Mouse (Mus musculus): ENCODE data around the gene Mrpl28. TPM values are rescaled to one million over a fixed set of nuclear protein-coding genes. Genes with fewer than 3 reads are reported as not detected.
"Not testable (repeated sequence)": the region's sequence is repeated elsewhere in the genome, so short reads cannot be mapped to it uniquely, and the experiment has no call there.

The Mrpl28 gene
- 208 and 218 TPM in 2 replicates for polyA plus RNA-seq (2016; fragmentation: Nextera tagmentation; extraction: Ambion mirVana)

DNA sequence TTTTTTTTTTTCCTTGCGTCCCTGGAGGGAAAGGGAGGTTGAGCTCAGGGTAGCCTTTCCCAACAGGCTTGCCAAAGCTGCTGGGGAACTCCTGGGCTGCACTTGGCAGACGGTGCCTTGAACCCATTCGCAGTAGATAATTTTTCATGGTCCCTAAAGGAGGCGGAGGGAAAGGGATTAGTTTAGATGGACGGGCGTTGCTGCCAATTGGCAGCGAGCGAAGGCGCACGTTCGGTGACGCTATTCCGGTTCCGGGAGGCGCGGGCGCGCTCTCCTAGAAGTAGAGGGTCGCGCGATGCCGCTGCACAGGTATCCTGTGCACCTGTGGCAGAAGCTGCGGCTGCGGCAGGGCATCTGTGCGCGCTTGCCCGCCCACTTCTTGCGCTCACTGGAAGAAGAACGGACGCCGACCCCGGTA, at the start of gene Mrpl28:
Gene Mrpl28 (plus strand): TSS at position 234 of the 418 bp plus-strand sequence.
- WGBS: under 1% methylated on average over 32 of the region's 32 CpGs
- peak; percentile 95 for ATAC-seq (ENCODE audit: low FRiP score)
- Histone ChIP-seq H3K9me3 (no peaks in the 10 kb centered on the region), H3K4me3 (replicated peaks) (peak within 1 kb of the TSS; percentile 86), H3K4me1 (peaks cover 16% of the 10 kb centered on the region), H3K27me3 (peaks cover 14% of the 10 kb centered on the region), H3K9ac (peak within 1 kb of the TSS; percentile 85), H3K4me2 (peak within 1 kb of the TSS; percentile 78), H3K27ac (no peak within 1 kb of the TSS), H3K36me3 (replicated peaks) (peaks cover 32% of the 10 kb centered on the region)

DNA sequence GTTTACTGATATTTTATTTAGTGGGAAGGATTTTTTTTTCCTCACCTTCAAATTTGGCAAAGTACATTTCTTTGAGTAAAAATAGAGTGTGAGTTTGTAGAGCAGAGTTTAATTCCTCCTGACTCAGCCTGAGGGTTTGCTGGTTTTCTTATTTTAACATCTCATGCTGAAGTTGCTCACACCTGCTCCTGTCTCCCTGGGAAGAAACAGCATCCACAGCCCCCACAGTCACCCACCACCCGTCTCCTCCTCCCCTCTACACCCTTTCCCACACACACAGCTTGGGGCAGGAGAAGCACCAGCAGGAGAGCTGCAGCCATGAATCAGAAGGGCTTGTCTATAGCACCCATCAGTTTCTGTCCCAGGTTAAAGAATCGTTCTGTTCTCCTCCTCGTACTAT, 48.1 kb upstream of the Mrpl28 start:
- no peaks in the 10 kb centered on the region for H3K36me3 ChIP-seq (replicated peaks)
- no peak overlapping the region for H3K27ac ChIP-seq
- no peak overlapping the region for H3K4me2 ChIP-seq
- peaks cover 16% of the 10 kb centered on the region for H3K27me3 ChIP-seq
- H3K9me3 ChIP-seq: no peaks in the 10 kb centered on the region
- no peaks in the 10 kb centered on the region for H3K4me1 ChIP-seq
- no peak overlapping the region for H3K9ac ChIP-seq
- 71% methylated on average over 3 of the region's 3 CpGs for WGBS
- no peak for ATAC-seq (ENCODE audit: low FRiP score)
- H3K4me3 ChIP-seq (replicated peaks): no peak overlapping the region

DNA sequence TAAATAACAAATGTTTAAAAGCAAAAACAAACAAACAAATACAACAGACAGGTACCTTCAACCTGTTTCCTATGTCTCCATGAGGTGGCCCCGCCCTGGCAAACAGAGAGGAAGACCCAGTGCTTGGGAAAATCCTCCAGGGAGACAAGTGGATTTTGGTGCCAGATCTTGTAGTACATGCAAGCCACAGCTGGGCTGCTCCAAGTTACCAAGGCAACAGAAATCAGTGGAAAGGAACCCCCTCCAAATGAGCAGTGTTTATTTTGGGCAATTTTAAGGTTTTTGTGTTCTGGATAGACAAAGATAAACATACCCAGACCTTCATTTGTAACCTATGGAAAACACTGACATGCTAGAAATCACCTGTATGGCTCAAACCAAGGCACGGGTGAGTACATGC, 44.4 kb upstream of the Mrpl28 start:
- H3K4me3 ChIP-seq (replicated peaks): no peak overlapping the region
- no peaks in the 10 kb centered on the region for H3K4me1 ChIP-seq
- ATAC-seq (ENCODE audit: low FRiP score): no peak
- WGBS: 78% methylated on average over 2 of the region's 2 CpGs
- H3K36me3 ChIP-seq (replicated peaks): no peaks in the 10 kb centered on the region; the same call in 1 of the 2 replicates
- H3K4me2 ChIP-seq: no peak overlapping the region
- peaks cover 5% of the 10 kb centered on the region; the same call in 1 of the 2 replicates for H3K27me3 ChIP-seq
- no peak overlapping the region for H3K9ac ChIP-seq
- H3K9me3 ChIP-seq: no peaks in the 10 kb centered on the region
- no peak overlapping the region for H3K27ac ChIP-seq

DNA sequence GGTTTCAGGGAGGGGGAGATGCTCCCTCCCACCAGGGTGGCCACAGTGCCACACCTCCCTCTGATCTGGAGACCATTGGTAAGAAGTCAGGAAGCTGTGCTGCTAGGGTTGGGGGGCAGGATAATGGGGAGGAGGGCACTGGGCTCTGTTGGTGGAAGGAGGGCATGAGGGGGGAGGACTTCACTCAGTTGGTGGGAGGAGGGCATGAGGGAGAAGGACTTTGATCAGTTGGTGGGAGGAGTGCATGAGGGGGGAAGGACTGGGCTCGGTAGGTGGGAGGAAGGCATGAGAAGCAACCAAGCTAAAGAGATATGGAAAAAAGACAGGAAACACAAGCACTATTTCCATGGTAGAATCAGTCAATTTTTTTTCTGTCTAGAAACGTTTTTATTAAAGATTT, 42.4 kb upstream of the Mrpl28 start:
- Histone ChIP-seq H3K4me3 (replicated peaks) (no peak overlapping the region), H3K4me2 (no peak overlapping the region), H3K27ac (no peak overlapping the region), H3K36me3 (replicated peaks) (no peaks in the 10 kb centered on the region; the same call in 1 of the 2 replicates), H3K27me3 (peaks cover 5% of the 10 kb centered on the region; the same call in 1 of the 2 replicates), H3K9me3 (no peaks in the 10 kb centered on the region), H3K9ac (no peak overlapping the region), H3K4me1 (no peaks in the 10 kb centered on the region)
- WGBS: 46% methylated on average over 2 of the region's 2 CpGs
- no peak for ATAC-seq (ENCODE audit: low FRiP score)

DNA sequence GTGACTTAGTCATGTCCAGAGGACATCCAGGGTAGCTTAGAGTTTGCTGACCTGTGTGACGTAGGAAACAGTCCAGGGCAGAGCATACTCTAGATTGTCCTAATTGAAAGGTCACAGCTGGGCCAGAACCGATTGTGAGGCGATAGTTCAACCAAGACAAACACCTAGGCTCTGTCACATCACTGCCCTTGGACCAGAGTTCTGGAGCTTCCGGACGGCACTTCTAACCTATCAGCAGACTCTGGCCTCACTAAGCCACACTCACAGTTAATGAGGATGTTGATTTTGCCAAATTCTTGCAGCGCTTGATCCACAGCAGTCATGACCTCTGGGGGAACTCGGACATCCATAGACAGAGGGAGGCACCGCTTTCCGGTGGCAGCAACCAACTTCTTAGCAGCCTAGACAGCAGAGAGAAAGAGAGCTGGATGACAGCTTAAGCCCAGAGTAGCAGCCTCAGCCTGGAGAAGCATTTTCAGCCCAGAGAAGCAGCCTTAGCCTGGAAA, 36.2 kb upstream of the Mrpl28 start:
- Histone ChIP-seq H3K4me2 (no peak overlapping the region), H3K27me3 (no peaks in the 10 kb centered on the region), H3K4me1 (0 out of 2 replicates have a peak, but pooled peaks cover 8% of the 10 kb centered on the region), H3K9ac (no peak overlapping the region), H3K9me3 (no peaks in the 10 kb centered on the region), H3K36me3 (replicated peaks) (peaks cover 7% of the 10 kb centered on the region; the same call in 1 of the 2 replicates), H3K4me3 (replicated peaks) (no peak overlapping the region), H3K27ac (no peak overlapping the region)
- WGBS: 95% methylated on average over 9 of the region's 9 CpGs
- ATAC-seq (ENCODE audit: low FRiP score): no peak

DNA sequence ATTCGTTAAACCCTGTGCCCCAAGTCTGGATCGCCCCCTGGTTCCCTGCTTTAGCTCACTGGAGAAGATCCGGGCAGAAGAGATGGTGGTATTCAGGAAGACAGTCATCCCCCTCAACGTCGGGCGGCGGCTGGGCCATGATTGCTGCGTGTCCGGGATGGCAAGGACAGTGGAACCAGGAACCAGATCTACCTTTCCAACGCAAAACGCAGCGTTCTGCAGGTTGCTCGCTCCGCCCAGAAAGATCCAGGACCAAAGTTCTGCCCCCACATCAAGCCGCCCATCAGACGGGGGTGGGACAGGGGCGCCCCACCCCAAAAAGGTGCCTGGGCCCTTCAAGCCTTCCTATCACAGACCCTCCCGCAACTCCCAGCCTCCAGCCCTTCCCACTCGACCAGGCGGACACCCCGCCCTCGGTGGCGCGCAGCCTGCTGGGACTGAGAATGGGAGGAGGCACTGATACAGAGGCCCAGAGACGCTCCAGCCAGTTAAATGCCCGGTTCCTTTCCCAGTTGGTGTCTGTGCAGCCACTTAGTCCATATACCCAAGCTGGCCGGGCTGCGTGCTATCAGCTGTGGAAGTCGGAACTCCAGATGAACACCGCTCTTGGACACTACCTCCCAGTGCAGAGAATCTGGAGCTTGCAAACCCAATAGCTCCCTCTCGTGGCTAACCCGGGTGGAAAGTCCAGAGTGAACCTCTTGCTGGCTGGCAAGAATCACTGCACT, 33.2 kb upstream of the Mrpl28 start, which contains the start of gene Decr2:
Gene Decr2 (minus strand): TSS at position 433 of the 728 bp plus-strand sequence.
- Histone ChIP-seq H3K4me1 (peaks cover 20% of the 10 kb centered on the region), H3K9me3 (no peaks in the 10 kb centered on the region), H3K27me3 (no peaks in the 10 kb centered on the region), H3K4me3 (replicated peaks) (peak within 1 kb of the TSS; percentile 54), H3K4me2 (peak within 1 kb of the TSS; percentile 88), H3K36me3 (replicated peaks) (peaks cover 18% of the 10 kb centered on the region; the same call in 1 of the 2 replicates), H3K9ac (peak within 1 kb of the TSS; percentile 65), H3K27ac (peak within 1 kb of the TSS; percentile 80)
- ATAC-seq (ENCODE audit: low FRiP score): peak; percentile 87
- 3% methylated on average over 32 of the region's 32 CpGs for WGBS

DNA sequence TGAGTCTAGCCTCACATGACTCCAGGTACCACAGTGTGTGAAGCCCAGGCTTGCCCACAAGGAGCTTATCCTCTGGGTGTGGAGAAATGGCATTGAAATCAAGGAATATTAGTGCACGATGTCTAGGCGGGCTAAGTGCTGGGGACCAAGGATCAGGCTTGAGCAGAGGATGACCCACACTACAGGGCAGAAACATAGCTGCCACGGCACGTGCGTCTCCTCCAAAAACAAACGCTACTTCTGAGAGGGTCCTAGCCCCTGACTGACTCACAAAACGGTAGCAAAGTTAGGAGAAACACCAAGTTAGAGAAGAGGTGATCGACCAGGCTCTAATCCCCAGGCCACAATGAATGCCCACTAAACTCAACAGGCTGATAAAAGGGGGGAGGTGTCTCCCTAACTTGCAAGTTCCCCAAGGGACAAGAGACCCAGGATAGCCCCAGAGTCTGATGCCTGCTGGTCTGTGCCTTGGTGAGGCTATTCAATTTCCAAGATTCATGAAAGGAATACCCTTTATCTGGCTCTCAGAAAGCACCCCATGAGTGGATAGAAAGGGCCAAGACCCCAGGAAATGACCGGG, 28.7 kb upstream of the Mrpl28 start:
- Histone ChIP-seq H3K4me1 (peaks cover 24% of the 10 kb centered on the region), H3K36me3 (replicated peaks) (peaks cover 15% of the 10 kb centered on the region; the same call in 1 of the 2 replicates), H3K27me3 (no peaks in the 10 kb centered on the region), H3K4me3 (replicated peaks) (peak overlapping the region; percentile 54), H3K4me2 (peak overlapping the region; percentile 77), H3K9ac (peak overlapping the region; percentile 76), H3K27ac (peak overlapping the region; percentile 67; the same call in 1 of the 2 replicates), H3K9me3 (no peaks in the 10 kb centered on the region)
- WGBS: 21% methylated on average over 9 of the region's 9 CpGs
- peak; percentile 18; the same call in 1 of the 2 replicates for ATAC-seq (ENCODE audit: low FRiP score)

DNA sequence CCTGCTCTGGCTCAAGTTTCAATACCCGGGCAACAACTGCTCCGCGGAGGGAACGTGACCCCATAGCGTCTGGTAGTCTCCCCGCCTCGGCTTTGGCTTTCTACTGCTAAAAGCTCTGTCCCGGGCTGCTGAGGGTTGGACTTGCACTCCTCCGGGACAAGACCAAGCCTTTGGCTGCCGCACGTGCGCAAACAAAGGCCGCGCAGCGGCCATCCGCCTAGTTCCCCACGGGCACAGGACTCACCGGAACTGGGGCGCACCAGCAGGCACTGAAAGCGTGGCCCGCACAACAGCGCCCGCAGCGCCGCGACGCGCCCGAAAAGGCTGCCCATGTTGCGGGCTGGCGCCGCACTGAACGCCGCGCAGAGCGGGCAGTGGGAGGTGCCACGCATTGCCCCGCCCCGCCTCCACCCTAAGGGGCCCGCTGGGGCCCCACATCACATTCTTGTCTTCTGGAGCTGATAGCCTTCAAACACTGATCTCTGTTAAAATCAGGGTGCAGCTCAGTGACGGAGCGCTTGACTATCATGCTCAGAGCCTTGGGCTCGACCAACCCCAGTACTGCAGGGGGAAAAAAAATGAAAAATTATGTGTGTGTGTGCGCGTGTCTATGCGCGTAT, 28.1 kb upstream of the Mrpl28 start, which contains the start of gene Nme4:
Gene Nme4 (minus strand): TSS at position 482 of the 620 bp plus-strand sequence.
- 4% methylated on average over 47 of the region's 47 CpGs for WGBS

DNA sequence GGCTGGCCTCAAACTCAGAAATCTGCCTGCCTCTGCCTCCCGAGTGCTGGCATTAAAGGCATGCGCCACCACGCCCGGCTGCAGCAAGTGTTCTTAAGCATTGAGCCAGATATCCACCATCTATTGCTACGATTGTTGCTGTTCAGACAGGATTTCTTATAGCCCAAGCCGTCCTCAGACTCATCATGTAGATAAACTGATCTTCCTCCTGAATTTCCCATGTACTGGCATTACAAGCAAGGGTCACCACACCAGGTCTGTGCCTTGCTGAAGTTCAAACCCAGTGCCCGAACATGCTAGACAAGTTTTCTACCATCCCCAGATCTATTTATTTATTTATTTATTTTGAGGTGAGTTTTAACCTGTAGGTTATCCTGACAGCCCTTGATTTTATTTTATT, 24.8 kb upstream of the Mrpl28 start:
- Histone ChIP-seq H3K27ac (no peak overlapping the region), H3K9me3 (no peaks in the 10 kb centered on the region), H3K4me1 (peaks cover 18% of the 10 kb centered on the region), H3K4me3 (replicated peaks) (no peak overlapping the region), H3K4me2 (no peak overlapping the region), H3K36me3 (replicated peaks) (0 out of 2 replicates have a peak, but pooled peaks cover 3% of the 10 kb centered on the region), H3K27me3 (no peaks in the 10 kb centered on the region), H3K9ac (no peak overlapping the region)
- no peak for ATAC-seq (ENCODE audit: low FRiP score)
- WGBS: 94% methylated on average over 7 of the region's 7 CpGs

More for the DNA sequence above, 28.1 kb upstream of the Mrpl28 start, which contains the start of gene Nme4:
- Histone ChIP-seq H3K4me2 (peak within 1 kb of the TSS; percentile 77), H3K27me3 (no peaks in the 10 kb centered on the region), H3K27ac (peak within 1 kb of the TSS; percentile 67), H3K4me3 (replicated peaks) (peak within 1 kb of the TSS; percentile 54), H3K9ac (peak within 1 kb of the TSS; percentile 76), H3K9me3 (no peaks in the 10 kb centered on the region), H3K36me3 (replicated peaks) (peaks cover 15% of the 10 kb centered on the region; the same call in 1 of the 2 replicates), H3K4me1 (peaks cover 18% of the 10 kb centered on the region)
- peak; percentile 71 for ATAC-seq (ENCODE audit: low FRiP score)

DNA sequence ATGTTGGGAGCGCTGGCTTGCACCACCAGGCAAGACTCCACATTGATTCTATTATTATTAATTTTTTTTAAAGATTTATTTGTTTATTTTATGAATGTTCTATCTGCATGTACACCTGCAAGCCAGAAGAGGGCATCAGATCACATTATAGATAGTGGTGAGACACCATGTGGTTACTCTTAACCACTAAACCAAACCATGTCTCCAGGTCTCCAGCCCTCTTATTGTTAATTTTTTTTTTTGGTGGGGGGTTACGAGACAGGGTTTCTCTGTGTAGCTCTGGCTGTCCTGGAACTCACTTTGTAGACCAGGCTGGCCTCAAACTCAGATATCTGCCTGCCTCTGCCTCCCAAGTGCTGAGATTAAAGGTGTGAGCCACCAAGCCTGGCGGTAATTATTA, 24.0 kb upstream of the Mrpl28 start:
- peaks cover 13% of the 10 kb centered on the region for H3K4me1 ChIP-seq
- not testable (repeated sequence) for H3K9ac ChIP-seq; ATAC-seq (ENCODE audit: low FRiP score); H3K27me3 ChIP-seq; H3K4me2 ChIP-seq; H3K36me3 ChIP-seq (replicated peaks); H3K4me3 ChIP-seq (replicated peaks); H3K9me3 ChIP-seq; H3K27ac ChIP-seq
- WGBS: 68% methylated on average over 3 of the region's 3 CpGs

DNA sequence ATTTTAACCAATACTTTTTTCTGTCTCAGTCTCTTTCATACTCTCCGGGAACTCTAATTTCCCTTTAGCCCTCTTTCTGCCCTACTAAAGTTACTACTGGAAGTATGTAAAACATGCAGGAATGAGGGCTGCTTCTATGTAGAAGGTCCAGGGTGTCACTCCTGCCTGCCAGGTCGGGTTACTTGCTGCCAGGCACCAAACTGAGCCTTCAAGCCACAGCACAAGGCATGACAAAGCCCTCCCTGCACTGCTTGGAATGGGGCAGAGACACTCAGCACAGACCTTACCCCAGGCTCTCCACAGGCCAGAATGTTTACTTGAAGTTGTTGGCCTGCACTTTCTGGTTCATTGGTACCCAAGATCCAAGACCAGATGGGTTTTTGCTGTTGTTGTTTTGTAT, 23.1 kb upstream of the Mrpl28 start:
- Histone ChIP-seq H3K4me3 (replicated peaks) (no peak overlapping the region), H3K4me1 (peaks cover 5% of the 10 kb centered on the region; the same call in 1 of the 2 replicates), H3K9ac (no peak overlapping the region), H3K36me3 (replicated peaks) (no peaks in the 10 kb centered on the region), H3K27me3 (no peaks in the 10 kb centered on the region), H3K27ac (no peak overlapping the region), H3K4me2 (no peak overlapping the region), H3K9me3 (no peaks in the 10 kb centered on the region)
- no peak for ATAC-seq (ENCODE audit: low FRiP score)
- WGBS: 49% methylated on average over 2 of the region's 2 CpGs

DNA sequence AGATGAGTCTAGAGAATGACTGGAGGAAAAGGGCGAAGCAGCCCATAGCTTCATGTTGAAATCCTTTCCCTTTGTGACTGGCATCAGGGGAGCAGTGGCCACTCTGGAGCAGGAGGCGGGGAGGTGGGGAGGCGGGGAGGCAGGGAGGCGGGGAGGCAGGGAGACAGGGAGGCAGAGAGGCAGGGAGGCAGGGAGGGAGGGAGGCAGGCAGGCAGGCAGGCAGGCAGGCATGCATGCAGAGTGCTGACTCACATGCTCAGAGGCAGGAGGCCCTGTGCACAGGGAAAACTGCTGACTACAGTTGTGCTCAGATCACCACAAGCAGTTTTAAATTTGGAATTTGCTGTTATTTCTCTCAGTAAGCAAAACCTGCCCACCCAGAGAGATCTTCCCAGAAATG, 21.8 kb upstream of the Mrpl28 start:
- Histone ChIP-seq H3K4me2 (no peak overlapping the region), H3K4me1 (no peaks in the 10 kb centered on the region), H3K4me3 (replicated peaks) (no peak overlapping the region), H3K9ac (no peak overlapping the region), H3K27ac (no peak overlapping the region), H3K36me3 (replicated peaks) (no peaks in the 10 kb centered on the region), H3K27me3 (no peaks in the 10 kb centered on the region), H3K9me3 (no peaks in the 10 kb centered on the region)
- no peak for ATAC-seq (ENCODE audit: low FRiP score)
- 42% methylated on average over 3 of the region's 4 CpGs for WGBS
